Mouse (Mus musculus): ENCODE results near the gene Ccr8. TPM values are rescaled to one million over a fixed set of nuclear protein-coding genes. Genes with fewer than 3 reads are reported as not detected.
A peak's percentile ranks its signal among the peaks of the same experiment; 100 is the strongest.
"Not testable (repeated sequence)": the region's sequence is repeated elsewhere in the genome, so short reads cannot be mapped to it uniquely, and the experiment has no call there.

The Ccr8 gene
- polyA plus RNA-seq, 1 experiment, result 0.08 TPM

DNA sequence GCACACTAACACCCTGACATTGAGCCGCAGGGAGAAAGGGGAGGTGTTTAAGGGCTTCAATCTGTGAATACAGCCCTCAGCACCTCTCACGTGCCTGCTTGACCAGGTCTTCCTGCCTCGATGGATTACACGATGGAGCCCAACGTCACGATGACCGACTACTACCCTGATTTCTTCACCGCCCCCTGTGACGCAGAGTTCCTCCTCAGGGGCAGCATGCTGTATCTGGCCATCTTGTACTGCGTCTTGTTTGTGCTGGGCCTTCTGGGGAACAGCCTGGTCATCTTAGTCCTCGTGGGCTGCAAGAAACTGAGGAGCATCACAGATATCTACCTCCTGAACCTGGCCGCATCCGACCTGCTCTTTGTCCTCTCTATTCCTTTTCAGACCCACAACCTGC lies 1.8 kb downstream of the Ccr8 start:
- no peak for DNase-seq (ENCODE audit: low read depth)
- TF ChIP-seq POLR2A (IDR thresholded peaks at IDR 0.05; ENCODE audit: borderline replicate concordance, extremely low read depth, insufficient read depth, insufficient read length, poor library complexity, severe bottlenecking), result no peak
- no peak for TF ChIP-seq CTCF (IDR thresholded peaks at IDR 0.05; ENCODE audit: borderline replicate concordance, extremely low read depth, insufficient read depth, insufficient read length)

DNA sequence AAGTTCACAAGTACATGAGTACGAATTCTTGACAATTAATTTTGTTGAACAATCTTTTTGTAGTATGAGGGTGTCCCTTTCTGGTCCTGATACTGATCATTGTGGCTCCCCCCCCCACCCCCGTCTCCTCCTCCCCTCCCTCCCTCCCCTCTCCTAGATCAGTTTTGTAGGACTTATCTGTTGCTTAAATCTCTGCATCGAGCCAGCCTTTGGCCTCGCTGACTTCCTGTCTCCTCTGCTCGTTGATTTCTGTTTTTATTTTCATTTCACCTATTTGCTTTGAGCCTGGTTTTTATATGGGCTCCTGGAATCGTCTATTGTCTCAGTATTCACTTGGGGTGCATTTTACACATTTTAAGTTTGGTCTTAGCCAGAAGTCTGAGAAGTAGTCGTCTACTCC lies 4.0 kb downstream of the Ccr8 start:
- no peak for TF ChIP-seq CTCF (IDR thresholded peaks at IDR 0.05; ENCODE audit: borderline replicate concordance, extremely low read depth, insufficient read depth, insufficient read length)
- no peak for TF ChIP-seq POLR2A (IDR thresholded peaks at IDR 0.05; ENCODE audit: borderline replicate concordance, extremely low read depth, insufficient read depth, insufficient read length, poor library complexity, severe bottlenecking)
- no peak for DNase-seq (ENCODE audit: low read depth)

GRCm38 (mm10) chr9:120098682-120099081 lies 6.8 kb downstream of the Ccr8 start:
- TF ChIP-seq CTCF (IDR thresholded peaks at IDR 0.05; ENCODE audit: borderline replicate concordance, extremely low read depth, insufficient read depth, insufficient read length), result peak; percentile 81
- TF ChIP-seq POLR2A (IDR thresholded peaks at IDR 0.05; ENCODE audit: borderline replicate concordance, extremely low read depth, insufficient read depth, insufficient read length, poor library complexity, severe bottlenecking), result no peak
- peak; percentile 74 for DNase-seq (ENCODE audit: low read depth)

DNA sequence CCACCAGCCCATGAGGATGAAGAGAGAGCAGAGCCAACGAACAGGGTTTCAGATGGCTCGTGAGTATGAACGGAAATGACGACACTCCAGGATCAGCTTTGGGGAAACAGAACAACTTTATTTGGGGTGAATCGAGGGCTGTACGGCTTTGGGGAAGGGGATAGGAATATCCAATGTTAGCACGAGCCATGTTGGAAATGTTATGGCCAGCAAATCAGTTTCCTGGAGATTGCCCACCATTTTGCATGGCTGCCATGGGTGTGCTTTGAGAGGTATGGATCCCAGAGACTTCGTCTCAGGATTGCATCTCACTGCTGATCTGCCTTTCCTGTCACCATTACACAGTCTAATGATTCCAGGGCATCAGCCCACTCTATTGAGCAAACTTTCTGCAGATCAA lies 7.4 kb downstream of the Ccr8 start:
- TF ChIP-seq POLR2A (IDR thresholded peaks at IDR 0.05; ENCODE audit: borderline replicate concordance, extremely low read depth, insufficient read depth, insufficient read length, poor library complexity, severe bottlenecking), result no peak
- no peak for TF ChIP-seq CTCF (IDR thresholded peaks at IDR 0.05; ENCODE audit: borderline replicate concordance, extremely low read depth, insufficient read depth, insufficient read length)
- no peak for DNase-seq (ENCODE audit: low read depth)

- no peak for TF ChIP-seq POLR2A (IDR thresholded peaks at IDR 0.05; ENCODE audit: borderline replicate concordance, extremely low read depth, insufficient read depth, insufficient read length, poor library complexity, severe bottlenecking)
- TF ChIP-seq CTCF (IDR thresholded peaks at IDR 0.05; ENCODE audit: borderline replicate concordance, extremely low read depth, insufficient read depth, insufficient read length), result no peak
These were observed 9.3 kb downstream of the Ccr8 start for GRCm38 (mm10) chr9:120101165-120101564.

DNA sequence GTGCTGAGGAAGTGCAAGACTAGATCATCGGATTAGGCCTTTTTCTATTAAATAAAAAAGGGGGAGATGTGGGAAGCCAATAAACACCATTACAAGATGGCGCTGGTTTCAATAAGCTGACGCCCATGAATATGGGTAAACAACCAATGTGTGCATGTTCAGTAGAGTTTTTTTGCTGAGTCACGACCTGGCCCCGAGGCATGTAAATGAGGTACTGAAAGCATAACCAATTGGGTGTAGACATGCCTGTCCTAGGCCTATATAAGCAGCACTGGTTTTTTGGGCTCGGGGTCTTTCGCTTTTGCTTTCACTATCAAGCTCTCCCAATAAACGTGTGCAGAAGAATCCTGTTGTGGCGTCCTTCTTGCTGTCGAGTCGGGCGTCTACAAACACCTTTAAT lies 17.0 kb downstream of the Ccr8 start:
- not testable (repeated sequence) for DNase-seq (ENCODE audit: low read depth)

More at GRCm38 (mm10) chr9:120101165-120101564, 9.3 kb downstream of the Ccr8 start:
- no peak for DNase-seq (ENCODE audit: low read depth)

DNA sequence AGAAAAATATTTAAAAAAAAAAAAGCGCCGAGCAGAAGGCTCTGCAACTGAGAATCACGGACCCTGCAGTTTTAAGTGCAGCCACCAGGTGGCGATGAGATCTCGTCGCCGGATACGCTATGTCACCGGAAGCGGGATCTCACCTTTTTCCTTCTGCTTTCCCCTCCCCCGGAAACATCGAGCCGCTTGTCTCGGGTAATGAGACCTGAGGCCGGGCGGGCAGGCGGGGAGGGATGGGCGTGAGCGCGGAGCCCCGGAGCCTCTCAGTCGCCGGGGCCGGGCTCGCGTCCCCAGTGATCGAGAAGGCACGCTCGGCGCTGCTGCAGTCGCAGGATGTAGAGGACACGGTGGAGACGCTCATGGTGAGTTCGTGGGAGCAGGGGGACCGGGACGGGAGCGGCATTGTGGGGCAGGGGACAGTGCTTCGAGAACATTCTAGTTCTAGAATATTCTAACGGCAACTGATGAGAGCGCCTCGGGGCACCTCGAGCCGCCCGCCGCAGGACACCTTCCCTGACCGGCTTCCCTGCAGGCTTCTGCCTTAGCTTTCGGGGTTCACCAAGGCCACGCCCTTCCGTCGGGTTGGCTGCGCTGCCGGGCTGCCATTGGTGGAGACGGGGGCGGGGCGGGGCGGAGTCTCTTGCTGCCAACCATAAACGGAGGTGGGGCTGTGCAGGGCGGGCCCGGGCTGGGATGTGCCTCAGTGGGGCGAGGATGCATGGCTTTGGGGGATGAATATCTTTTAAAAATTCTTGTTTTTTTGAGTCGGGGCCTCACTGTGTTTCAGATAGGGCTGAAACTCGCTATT lies 18.5 kb downstream of the Ccr8 start, which contains the start of gene Slc25a38:
Gene Slc25a38 (plus strand): TSS at position 164 of the 808 bp plus-strand sequence.
- DNase-seq (ENCODE audit: low read depth), result peak; percentile 98
- TF ChIP-seq CTCF (IDR thresholded peaks at IDR 0.05; ENCODE audit: borderline replicate concordance, extremely low read depth, insufficient read depth, insufficient read length) (peak; percentile 92), POLR2A (IDR thresholded peaks at IDR 0.05; ENCODE audit: borderline replicate concordance, extremely low read depth, insufficient read depth, insufficient read length, poor library complexity, severe bottlenecking) (peak; percentile 31)

DNA sequence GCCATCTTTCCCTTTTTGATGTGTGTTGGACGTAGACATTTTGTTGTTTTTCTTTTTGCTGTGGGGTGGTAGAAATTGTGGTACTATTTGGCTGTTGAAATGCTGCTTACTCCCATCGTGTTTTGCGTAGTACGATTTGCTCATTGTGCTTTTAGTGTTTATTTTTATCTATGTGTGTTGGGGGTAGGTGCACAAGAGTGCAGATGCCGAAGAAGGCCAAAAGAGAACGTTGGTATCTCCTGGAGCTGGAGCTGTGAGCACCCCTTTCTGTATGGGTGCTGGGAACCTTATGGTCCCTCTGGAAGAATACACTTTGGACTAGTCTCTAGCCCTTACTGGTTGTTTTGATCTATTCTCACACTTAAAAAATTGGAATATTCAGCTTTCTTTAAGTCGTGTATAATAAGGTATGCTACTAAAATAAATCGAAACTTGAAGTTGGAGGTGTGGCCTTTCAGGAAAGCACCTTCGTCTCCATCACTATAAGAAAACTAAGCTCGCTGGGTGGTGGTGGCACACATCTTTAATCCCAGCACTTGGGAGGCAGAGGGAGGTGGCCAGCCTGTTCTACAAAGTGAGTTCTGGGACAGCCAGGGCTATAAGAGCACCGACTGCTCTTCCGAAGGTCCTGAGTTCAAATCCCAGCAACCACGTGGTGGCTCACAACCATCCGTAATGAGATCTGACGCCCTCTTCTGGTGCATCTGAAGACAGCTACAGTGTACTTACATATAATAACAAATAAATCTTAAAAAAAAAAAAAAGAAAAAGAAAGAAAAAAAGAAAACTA lies 19.4 kb downstream of the Ccr8 start:
- TF ChIP-seq POLR2A (IDR thresholded peaks at IDR 0.05; ENCODE audit: borderline replicate concordance, extremely low read depth, insufficient read depth, insufficient read length, poor library complexity, severe bottlenecking) (no peak), CTCF (IDR thresholded peaks at IDR 0.05; ENCODE audit: borderline replicate concordance, extremely low read depth, insufficient read depth, insufficient read length) (no peak)
- no peak for DNase-seq (ENCODE audit: low read depth)

DNA sequence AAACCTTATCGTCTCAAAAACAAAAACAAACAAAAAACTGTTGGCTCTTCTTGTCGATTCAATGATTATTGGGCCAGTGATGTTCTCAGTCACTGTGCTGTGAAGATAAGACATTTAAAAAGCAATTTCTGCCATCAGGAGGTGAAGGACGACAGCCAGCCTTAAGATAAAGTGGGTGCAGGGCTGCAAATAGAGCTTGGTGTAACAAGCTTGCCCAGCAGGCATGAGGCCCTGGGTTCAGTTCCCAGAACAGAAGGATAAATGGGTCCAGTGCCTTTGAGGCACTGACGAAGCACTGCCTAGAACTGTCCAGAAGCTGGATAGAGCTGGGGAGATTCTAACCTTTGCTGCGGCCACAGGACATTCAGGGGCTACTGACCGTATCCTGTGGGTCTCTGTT lies 20.6 kb downstream of the Ccr8 start:
- no peak for DNase-seq (ENCODE audit: low read depth)
- TF ChIP-seq CTCF (IDR thresholded peaks at IDR 0.05; ENCODE audit: borderline replicate concordance, extremely low read depth, insufficient read depth, insufficient read length) (no peak), POLR2A (IDR thresholded peaks at IDR 0.05; ENCODE audit: borderline replicate concordance, extremely low read depth, insufficient read depth, insufficient read length, poor library complexity, severe bottlenecking) (no peak)

GRCm38 (mm10) chr9:120113456-120113855 lies 21.5 kb downstream of the Ccr8 start:
- no peak for TF ChIP-seq POLR2A (IDR thresholded peaks at IDR 0.05; ENCODE audit: borderline replicate concordance, extremely low read depth, insufficient read depth, insufficient read length, poor library complexity, severe bottlenecking)
- no peak for TF ChIP-seq CTCF (IDR thresholded peaks at IDR 0.05; ENCODE audit: borderline replicate concordance, extremely low read depth, insufficient read depth, insufficient read length)
- DNase-seq (ENCODE audit: low read depth), result no peak

DNA sequence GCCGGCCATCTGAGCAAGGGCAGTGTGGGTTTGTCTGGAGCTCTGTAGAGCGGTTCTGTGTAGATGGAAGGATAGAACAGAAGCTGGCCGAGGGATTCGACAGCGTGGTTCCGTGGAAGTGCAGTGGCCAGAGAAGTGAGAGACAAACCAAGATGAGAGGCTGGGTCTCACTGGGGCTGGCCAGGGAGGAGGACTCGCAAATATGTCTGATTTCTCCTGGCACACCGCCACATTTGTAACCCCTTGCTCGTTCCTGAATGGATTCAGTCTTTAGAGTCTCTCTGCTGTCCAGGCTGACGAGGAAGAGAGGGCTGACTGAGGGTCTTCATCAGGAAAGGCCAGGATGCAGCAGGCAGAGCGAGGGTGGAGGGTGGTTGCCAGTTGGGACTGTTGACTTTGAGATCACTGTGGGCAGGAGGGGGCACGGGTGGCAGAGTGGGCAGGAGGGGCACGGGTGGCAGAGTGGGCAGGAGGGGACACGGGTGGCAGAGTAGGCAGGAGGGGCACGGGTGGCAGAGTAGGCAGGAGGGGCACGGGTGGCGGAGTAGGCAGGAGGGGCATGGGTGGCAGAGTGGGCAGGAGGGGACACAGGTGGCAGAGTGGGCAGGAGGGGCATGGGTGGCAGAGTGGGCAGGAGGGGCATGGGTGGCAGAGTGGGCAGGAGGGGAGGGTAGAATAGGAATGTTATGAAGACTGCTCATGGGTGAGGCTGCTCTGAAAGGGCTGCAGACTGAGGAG lies 22.3 kb downstream of the Ccr8 start:
- TF ChIP-seq CTCF (IDR thresholded peaks at IDR 0.05; ENCODE audit: borderline replicate concordance, extremely low read depth, insufficient read depth, insufficient read length) (no peak), POLR2A (IDR thresholded peaks at IDR 0.05; ENCODE audit: borderline replicate concordance, extremely low read depth, insufficient read depth, insufficient read length, poor library complexity, severe bottlenecking) (no peak)
- DNase-seq (ENCODE audit: low read depth), result no peak

All from brain, embryonic 14.5 days (tissue).